Mouse (Mus musculus) cerebellum, postnatal 10 days (tissue): Measurements from ENCODE around the gene Med23.
A peak's percentile ranks its signal among the peaks of the same experiment; 100 is the strongest.

Experiments
- DNase-seq, 2 experiments: peaks; one replicate each; pipeline ENCODE4 v3.0.0; 2021; ENCODE audit warnings: mixed read lengths in 2 of 2

The Med23 gene

DNA sequence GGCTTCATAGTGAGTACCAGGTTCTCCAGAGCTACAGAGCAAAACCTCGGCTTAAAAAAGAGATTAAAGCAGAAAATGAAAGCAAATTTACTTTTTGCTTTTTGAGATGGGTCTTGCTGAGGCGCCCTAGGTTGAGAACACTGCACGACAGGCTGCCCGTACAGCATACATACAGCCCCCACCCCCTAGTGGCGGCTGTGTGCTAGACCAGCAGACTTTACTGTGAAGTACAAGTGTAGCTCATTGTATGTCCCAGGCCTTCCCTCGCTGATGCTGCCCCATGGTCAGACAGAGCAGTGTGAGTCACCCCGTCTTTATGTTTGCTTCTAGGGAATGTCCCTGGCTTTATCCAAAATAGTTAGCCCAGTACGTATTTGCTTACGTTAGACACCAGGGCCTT lies 16.2 kb downstream of the Med23 start:
- peak; percentile 14 to 20 for DNase-seq

DNA sequence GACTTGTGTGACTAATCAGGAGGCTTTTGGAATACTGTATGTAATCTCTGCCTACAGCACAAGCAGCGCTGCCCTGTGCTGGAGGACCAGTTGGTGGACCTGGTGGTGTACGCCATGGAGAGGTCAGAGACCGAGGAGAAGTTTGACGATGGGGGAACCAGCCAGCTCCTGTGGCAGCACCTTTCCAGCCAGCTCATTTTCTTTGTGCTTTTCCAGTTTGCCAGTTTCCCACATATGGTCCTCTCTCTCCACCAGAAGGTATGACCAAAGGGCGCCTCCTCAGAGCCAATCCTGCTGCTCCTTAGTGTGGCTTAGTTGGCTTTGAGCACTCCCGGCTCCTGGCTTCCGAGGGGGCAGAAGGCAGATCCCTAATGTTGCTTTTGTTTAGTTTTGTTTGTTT lies 18.6 kb downstream of the Med23 start:
- no peak for DNase-seq

DNA sequence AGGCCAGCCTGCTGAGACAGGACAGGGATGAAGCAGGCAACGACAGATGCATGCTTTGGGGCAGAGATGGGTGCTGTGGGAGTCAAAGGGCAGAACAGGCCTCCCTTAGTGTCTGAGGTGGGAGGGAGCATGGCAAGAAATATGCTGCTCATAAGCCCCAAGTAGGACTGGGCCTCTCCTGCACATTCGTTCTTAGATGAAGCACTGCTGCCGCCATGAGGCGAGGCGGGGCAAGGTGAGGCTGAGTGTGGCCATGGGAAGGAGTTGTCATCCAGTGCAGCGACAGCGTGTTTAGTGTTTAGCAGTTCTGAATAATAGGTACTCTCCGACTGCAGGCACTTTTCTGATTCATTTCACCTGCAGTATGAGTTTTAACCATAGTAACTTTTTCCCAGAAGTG lies 26.1 kb downstream of the Med23 start:
- DNase-seq: peak; percentile 49 to 50

DNA sequence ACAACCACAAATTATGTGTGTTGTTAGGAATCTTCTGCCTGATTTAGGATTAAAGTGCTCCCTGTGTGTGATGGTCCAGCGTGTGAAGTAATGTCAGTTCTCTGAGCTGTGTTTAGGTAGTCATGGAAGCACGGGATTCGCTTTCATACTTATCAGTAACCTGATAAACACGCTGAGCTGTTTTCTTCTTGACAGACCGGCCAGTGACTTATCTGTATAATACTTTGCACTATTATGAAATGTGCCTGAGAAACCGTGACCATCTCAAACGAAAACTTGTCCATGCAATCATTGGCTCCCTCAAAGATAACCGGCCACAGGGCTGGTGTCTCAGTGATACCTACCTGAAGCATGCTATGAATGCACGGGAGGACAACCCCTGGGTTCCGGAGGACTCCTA lies 35.8 kb downstream of the Med23 start:
- DNase-seq: no peak

DNA sequence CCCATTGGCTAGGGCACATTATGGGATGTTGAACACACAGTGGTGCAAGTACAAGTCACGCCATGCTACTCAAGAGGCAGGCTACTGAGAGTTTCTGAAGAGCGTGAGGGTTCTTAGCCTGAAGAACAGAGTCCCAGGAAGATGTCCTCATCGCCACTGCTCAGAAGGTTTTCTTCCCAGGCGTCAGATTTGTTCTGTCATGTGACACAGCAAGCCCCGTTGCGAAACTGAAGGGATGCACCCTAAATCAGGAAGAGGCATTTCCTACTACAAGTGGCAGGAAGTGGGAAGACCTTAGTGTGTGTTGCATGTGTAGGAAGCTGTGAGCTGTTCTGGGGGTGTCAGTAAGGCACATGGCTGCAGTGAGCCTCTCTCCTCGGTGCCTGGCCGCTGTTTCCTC lies 41.4 kb downstream of the Med23 start:
- no peak for DNase-seq

DNA sequence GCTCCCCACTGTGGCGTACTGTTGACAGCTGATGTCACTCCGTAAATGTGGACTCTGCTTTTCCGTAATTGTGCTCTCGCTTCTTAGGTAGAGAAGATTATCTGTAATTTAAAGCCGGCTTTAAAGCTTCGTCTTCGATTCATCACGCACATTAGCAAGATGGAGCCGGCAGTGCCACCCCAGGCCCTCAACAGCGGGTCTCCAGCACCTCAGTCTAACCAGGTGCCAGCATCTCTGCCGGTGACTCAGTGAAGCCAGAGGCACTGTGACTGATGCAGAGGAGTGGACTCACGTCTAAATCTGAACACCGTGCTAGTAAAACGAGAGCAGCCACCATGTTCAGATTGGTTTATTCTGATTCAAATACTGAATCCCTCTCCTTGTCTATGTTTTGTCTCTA lies 42.8 kb downstream of the Med23 start:
- no peak for DNase-seq

DNA sequence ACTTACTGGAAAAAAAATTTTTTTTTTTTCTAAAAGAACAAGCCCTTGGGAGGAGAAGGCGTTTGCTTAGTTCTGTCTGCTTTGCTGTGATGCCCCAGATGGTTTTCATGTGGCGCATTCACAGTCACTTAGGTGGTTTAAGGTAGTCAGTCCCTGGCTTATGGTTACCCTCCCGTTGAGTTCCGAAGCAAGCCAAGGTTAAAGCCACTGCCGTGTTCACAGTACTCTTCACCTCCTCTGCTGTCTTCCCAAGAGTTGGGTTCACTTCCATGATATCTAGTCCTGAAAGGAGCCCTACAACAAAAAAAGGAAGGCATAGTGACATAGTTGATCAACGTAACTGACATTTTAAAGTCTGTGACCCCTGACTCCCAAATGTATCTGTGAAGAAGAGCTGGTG lies 45.7 kb downstream of the Med23 start:
- no peak for DNase-seq

DNA sequence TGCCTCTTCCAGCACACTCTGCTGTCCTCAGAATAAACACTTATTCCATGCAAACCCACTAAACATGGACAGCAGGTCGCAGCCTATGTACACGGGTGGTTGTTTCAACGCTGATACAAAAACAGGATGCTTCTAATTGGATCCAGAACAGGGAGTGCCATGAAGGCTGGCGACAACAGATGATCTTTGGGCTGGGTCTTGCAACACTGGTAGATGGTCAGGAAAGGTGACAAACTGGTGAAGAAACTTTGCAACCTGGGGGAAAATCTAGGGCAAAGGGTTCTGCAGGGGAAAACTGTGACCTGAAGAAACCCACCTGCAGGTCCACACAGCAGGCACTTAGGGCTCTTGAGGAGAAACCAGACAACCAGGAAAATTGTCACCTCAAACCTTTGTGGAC lies 53.2 kb downstream of the Med23 start:
- no peak for DNase-seq

DNA sequence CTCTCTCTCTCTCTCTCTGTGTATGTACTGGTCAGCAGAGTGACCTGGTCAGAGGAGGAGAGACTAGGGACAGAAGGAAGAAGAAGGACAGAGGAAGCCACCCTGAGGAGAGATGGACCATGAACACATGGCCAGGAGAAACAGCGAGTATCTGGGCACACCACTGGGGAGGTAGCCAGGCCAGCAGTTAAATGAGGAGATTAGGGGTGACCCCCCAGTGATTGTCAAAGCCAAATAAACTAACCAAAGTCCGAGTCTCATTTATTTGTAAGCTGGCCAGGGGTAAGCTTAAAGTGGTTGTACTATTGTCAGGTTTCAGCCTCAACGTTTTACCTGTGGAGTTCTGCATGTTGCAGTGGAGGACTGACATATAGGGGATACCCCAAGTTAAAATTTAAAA lies 54.5 kb downstream of the Med23 start:
- no peak for DNase-seq

DNA sequence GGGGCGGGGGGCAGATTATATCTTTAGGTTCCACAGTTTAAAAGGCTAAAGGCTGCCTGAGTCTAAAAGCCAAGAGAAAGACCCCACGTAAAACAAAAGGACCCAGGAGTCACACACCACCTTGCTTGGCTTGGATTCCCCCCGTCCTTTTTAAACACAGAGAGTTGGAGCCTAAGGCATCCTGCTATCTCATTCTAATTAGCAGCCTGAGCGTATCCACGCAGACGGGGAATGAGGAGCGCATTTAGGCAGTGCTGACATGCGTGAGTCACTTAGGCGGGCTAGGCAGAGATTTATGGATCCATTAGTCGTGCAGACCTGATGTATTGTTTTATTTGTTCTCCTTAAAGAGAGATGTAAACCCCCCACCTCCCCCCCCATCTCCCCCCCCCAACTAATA lies 56.6 kb downstream of the Med23 start:
- DNase-seq: no peak

DNA sequence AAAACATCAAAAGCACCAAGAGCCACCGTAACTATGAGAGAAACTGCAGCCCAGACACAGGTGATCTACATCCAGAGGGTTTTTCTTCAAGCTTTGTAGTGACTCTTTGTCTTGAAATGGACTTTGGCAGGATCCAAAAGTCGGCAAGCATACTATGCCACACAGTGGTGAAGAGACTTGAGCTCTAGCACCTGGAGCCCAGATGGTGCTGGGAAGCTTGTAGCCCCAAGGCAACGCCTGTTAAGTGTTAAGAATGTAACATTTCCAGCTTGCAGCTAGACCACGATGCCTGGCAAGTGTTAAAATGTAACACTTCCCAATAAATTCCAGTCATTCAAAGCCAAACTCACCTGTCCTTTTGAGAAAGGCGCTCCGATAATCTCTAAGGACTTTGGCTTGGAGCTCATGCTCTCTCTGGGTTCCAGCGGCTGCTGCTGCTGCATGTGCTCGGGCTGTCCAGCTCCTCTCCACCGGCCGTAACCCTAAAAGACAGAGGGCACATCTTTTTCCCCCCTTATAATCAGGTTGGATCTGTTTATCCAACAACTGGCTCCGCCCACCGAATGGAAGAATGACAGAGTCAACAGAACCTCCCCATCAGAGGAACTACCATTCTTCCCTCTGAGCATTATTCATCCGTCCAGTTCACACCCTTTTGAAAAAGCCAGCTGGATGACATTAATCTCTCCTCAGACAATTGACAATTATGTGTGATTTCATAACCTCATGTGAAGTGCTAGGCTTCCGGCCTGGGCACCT lies 57.4 kb downstream of the Med23 start, which contains the start of gene Arg1:
Gene Arg1, minus strand, starts transcription at position 523 of the 759 bp plus-strand sequence.
- no peak for DNase-seq

DNA sequence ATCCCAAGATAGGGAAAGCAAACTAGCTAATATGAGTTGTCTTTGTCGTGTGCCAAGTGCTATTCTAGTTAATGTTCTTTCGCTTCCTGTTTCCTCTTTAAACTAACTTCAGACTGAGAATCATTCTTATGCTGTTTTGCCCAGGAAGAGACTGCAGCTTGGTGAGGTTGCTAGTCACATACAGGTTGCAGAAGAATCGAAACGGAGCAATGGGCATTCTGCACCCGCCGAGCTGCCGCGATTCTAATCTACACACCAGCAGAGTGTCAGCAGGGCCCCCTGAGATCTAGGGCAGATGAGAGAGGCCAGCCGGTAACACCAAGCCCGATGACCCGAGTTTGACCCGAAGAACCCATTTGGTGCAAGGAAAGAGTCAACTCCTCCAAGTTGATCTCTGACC lies 58.3 kb downstream of the Med23 start:
- no peak for DNase-seq

DNA sequence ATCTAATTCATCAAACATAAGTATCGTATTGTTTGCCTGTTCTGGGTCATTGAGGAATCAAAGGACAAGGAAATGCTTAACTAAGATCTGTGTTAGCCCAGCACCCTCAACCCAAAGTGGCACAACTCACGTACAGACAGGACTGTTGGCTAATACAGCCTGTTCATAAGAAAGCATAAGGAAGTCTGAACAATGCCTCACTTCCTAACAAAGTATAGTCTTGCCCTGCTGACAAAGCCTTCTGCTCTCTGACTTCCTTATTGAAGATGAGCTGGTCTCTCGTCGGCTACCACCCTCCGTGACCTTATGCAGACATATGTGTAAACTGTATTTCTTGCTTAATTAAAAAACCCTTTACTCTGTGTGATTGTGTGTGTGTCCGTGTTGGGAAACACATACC lies 60.4 kb downstream of the Med23 start:
- no peak for DNase-seq

DNA sequence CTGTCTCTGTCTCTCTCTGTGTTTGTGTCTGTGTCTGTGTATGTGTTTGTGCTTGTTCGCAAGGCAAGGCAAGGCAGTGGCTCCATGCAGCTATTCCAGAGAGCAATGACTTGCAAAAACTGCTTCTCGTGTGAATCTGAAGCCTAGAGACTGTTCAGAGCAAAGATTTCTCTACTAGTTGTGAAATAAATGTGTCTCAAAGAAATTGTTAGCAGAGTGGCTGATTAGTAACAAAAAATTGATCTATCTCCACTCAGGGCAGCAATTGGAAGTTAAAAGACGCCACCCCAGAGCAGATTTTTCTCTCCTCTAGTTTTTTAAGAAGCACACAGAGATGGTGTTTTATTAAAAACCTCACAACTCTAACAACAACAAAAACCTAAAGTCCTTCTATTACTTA lies 78.1 kb downstream of the Med23 start:
- no peak for DNase-seq

DNA sequence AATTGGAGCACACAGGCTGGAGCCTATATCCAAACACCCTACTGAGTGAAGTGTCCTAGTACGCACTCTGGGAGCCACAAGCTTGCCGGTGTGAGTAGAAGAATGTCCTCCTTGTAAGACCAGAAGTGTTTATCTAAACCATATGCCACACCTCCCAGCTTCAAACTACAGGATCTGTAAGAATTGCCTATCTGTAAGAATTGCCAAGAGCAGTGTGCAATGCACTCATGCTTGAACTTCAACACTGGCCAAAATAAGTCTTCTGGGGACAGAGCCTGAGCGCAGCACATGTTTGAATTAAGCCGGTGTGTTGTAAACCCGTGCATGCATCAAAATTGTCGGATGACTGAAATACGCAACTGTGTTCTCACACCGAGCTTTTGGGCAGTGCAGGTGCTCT lies 78.5 kb downstream of the Med23 start:
- no peak for DNase-seq

DNA sequence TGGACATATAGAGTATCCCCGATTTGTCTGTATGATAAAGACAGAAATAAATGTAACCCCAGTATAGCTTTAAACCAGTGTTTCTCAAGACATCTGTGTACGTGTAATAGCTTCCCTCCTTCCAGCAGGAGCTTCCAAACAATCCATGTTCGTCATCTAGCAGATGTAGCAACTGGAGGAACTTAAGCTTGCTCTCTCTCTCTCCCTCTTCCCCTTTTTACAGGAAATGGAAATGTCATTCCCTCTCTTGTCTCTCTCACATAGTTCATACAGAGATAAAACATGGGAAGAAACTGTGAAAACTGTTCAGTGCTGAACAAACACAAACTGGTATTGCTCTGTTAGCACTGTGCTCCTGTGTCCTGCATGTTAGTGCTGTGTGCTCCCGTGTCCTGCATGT lies 80.4 kb downstream of the Med23 start:
- no peak for DNase-seq

DNA sequence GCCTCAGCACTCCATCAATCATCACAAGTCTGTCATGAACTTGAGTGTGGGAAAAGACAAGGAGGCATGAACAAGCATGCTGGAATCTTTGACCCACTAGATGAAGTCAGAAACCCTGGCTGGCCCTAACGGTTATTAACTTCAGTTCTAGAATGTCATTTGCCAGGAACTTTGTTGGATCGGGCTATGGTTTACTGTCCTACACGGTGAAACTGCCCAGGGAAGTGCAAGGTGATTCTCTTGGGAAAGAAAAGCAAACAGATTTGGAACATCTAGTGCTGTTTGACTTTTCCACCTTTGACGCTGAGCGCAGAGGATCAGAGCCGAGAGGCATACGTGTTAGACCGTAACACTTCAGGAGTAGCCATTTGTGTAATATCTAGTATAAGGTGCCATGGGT lies 81.8 kb downstream of the Med23 start:
- no peak for DNase-seq

DNA sequence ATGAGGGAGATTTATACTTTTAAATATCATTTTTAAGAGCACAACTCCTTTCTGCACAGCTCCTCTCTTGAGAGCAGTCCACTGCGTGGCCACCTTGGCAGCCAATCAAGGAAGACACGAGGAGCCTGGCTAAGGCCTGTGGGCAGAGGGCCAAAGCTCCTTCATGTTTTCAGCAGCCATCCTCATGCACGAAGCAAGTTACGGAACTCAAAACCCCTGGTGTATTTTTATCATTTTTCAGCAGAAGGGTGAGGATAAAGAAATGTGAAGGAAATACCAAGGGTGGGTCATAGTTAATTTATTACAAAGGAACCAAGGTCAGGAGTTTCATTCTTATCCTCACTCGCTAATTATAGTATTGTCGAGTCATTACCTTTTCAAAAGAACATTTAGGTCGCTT lies 82.8 kb downstream of the Med23 start:
- DNase-seq: peak; percentile 77 to 79

DNA sequence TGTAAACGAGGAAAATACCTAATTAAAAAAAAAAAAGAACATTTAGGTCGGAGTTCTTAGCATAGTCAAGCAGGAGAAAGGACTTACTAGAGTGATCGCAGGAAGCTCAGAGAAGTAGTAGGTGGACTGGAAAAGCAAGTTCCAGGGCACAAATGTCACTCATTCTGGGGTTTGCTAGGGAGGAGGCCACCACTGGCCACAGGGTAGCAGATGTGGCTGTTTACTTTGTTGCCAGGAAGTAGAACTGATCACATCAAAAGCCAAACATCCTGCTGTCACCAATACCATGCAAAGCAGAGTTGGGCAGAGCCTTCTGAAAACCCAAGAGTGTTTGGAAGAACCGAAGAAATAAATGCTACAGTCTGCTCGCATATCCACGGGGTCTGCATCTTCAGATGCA lies 84.1 kb downstream of the Med23 start:
- no peak for DNase-seq

DNA sequence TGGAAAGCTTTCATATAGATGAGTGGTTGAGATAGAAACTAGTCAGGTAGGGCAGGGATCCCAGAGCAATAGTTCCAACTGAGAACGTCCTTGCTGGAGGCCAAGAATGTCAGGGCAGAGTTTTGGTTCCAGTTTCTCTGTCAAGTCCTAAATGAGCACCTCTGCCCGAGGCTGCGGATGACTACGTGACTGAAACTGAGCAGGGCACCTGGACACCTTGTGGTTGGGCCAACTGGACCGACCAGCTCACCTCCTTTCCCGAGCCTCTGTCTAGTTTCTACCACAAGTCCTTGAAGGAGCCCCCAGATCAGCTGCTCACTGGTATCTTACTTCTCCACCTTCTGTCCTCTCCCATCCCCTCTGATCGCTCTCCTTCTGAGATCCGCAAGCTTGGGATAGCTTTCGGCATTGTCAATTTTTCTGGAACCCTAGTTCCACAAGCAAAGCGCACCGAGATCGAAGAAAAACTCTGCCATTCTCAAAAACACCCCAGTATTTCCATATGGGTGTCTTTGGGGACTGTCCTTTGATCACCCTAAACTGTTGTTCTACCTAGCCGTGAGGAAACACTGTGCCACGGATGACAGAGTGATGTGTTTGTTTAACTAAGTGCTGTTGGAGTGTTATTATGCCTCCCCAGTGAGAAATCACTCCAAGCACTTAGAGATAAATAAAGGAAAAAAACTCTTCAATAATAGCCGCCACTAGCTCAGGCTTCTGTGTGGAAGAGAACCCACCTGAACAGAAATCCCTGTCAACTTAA lies 88.7 kb downstream of the Med23 start:
- no peak for DNase-seq

DNA sequence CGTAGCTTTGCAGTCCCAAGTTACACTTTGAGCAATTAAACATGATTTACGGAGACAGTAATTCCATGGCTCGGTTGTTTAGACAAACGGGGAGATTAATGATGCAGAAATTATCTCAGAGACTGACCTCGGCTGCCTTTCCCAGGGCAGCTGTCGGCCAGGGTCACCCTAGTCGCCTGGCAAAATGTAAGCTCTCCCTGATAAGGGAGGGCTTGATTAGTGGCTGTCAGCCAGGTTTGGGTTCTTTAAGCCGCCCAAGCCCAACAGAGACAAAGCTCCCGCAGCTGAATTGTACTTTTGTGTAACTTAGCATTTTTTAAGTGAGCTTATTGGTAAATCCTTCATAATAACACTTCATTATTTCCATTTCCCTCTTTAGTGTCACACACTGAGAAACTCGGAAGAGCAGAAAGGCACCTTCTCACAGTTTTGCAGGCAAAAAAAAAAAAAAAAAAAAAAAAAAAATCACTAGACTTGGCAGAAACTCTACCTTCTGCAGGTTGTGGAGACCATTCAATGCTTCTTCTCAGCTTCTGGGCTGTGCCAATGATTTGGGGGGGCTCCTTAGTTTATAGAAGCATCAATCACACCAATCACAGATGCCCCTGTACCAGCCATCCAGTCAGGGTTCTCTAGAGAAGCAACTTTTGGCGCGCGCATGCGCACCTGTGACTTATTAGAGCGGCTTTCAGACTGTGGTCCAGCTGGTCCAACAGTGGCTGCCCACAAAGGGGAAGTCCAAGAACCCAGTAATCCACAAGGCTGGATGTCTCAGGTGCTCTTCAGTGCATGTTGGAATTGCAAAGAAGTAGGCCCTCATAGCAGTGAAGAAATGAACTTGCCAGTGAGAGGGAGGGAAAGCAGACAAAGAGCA lies 89.5 kb downstream of the Med23 start:
- DNase-seq: peak; percentile 49 to 59

DNA sequence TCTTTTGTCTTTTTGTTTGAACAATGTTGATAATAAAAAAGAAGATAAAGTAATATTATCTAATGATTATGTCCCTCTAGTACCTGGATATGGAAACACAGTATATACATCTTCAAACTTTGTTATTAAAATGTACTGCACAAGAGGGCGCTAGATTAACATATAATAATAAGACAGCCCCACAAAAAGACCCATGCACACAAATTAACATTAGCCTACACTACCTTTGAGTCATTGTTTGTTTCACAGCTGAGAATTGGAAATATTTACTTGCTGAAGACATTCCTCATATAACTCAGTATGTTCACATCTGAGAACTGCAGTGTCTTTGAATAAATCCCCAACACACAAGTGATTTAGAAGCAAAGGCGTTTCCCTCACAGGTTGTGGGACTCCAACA lies 91.3 kb downstream of the Med23 start:
- peak in 1 of 2 experiments; percentile 79 for DNase-seq

DNA sequence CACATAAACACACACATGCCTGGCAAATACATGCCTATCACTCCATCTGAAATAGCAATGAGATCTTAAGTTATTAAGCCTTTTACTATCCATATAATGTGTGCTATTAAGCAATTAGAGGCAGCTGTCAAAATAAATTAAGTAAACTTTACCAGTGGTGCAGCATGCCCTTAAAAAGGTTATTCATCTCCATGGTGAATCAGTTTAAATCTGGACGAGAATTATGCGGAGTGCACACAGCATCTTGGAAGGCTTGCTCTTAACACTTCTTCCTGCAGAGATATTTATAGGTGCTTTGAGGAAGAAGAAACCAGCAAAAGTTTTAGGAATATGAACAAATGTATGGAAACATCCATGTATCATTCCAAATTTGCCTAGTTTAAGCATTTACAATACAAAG lies 92.1 kb downstream of the Med23 start:
- no peak for DNase-seq
